Mouse (Mus musculus) intestine, embryonic 16.5 days (tissue): ENCODE results near the gene Gm4301. TPM values are rescaled to one million over a fixed set of nuclear protein-coding genes. Genes with fewer than 3 reads are reported as not detected.

ENCODE experiments used
- polyA plus RNA-seq: library from polyadenylated mRNA; unstranded; fragments of >200 nt; fragmentation: Nextera tagmentation; extraction: Ambion mirVana; gene quantifications from 2 replicates; pipeline ENCODE4 v1.2.1, GENCODE M21; 2015

The Gm4301 gene
- polyA plus RNA-seq, 1 experiment from 2014 or later = not detected

Other genes with a start within 250 kb of the Gm4301 start
- not detected in 2 replicates for gene Gm4302, start 5.2 kb downstream of the Gm4301 start, polyA plus RNA-seq
- not detected in 2 replicates for gene Gm4303, start 10.3 kb downstream of the Gm4301 start, polyA plus RNA-seq
- gene Gm4305, start 15.4 kb downstream of the Gm4301 start, polyA plus RNA-seq = not detected in 2 replicates
- not detected in 2 replicates for gene Gm4307, start 25.7 kb downstream of the Gm4301 start, polyA plus RNA-seq
- not detected in 2 replicates for gene Gm4312, start 46.9 kb downstream of the Gm4301 start, polyA plus RNA-seq
- 13.8 and 14.1 TPM in 2 replicates for gene Tmtc3, start 151.7 kb downstream of the Gm4301 start, polyA plus RNA-seq
- gene Cep290, start 151.9 kb downstream of the Gm4301 start, polyA plus RNA-seq = 3.0 and 3.3 TPM in 2 replicates